Mouse (Mus musculus): ENCODE results near the gene Txk. TPM values are rescaled to one million over a fixed set of nuclear protein-coding genes. Genes with fewer than 3 reads are reported as not detected.

The Txk gene
- polyA plus RNA-seq, 1 experiment from 2014 or later, result 0.11 TPM

DNA sequence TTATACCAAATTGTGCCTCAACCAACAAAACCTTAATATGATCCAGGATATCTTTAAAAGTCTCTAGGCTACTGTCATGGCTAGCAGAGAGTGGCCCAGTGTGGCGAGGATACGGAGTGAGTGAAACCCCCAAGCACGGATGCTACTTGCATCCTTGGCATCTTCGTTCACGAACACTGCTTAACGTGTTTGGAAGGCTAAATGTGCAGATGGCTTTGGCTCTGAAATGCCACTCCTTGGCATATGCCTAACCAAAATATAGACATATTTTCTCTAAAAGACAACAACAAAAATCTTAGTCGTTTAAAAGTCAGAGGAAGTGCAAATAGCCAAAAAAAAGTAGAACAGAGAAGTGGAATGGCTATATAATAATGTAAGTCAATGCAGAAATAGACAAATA lies 63.0 kb downstream of the Txk start:
- peaks cover 3% of the 10 kb centered on the region; the same call in 1 of the 2 replicates for H3K9me3 ChIP-seq
- no peak overlapping the region for H3K27ac ChIP-seq
- no peaks in the 10 kb centered on the region for H3K4me1 ChIP-seq
- ATAC-seq (ENCODE audit: insufficient number of reproducible peaks, insufficient read depth, low FRiP score, low TSS enrichment, low read depth), result no peak
- H3K4me3 ChIP-seq, result no peak overlapping the region
- H3K4me2 ChIP-seq, result no peak overlapping the region
- 95% methylated on average over 7 of the region's 7 CpGs for WGBS
- no peak overlapping the region for H3K9ac ChIP-seq
- H3K36me3 ChIP-seq, result no peaks in the 10 kb centered on the region
- no peaks in the 10 kb centered on the region for H3K27me3 ChIP-seq

GRCm38 (mm10) chr5:72681451-72681850 lies 71.1 kb downstream of the Txk start:
- no peaks in the 10 kb centered on the region for H3K27me3 ChIP-seq
- no peak overlapping the region for H3K27ac ChIP-seq
- no peaks in the 10 kb centered on the region for H3K36me3 ChIP-seq
- WGBS, result 83% methylated on average over 6 of the region's 6 CpGs
- H3K9me3 ChIP-seq, result no peaks in the 10 kb centered on the region; the same call in 1 of the 2 replicates
- no peak overlapping the region for H3K9ac ChIP-seq
- no peak overlapping the region for H3K4me3 ChIP-seq
- ATAC-seq (ENCODE audit: insufficient number of reproducible peaks, insufficient read depth, low FRiP score, low TSS enrichment, low read depth), result no peak
- no peak overlapping the region for H3K4me2 ChIP-seq
- H3K4me1 ChIP-seq, result no peaks in the 10 kb centered on the region

- Histone ChIP-seq H3K27me3 (no peaks in the 10 kb centered on the region), H3K9me3 (no peaks in the 10 kb centered on the region), H3K36me3 (no peaks in the 10 kb centered on the region), H3K4me1 (no peaks in the 10 kb centered on the region), H3K9ac (no peak overlapping the region), H3K4me3 (no peak overlapping the region), H3K4me2 (no peak overlapping the region), H3K27ac (no peak overlapping the region)
- no peak for ATAC-seq (ENCODE audit: insufficient number of reproducible peaks, insufficient read depth, low FRiP score, low TSS enrichment, low read depth)
- 58% methylated on average over 9 of the region's 9 CpGs for WGBS
These were observed 77.5 kb downstream of the Txk start for GRCm38 (mm10) chr5:72674994-72675542.

GRCm38 (mm10) chr5:72671017-72671699 lies 81.4 kb downstream of the Txk start:
- 59% methylated on average over 8 of the region's 8 CpGs for WGBS
- Histone ChIP-seq H3K4me1 (no peaks in the 10 kb centered on the region), H3K4me3 (no peak overlapping the region), H3K4me2 (no peak overlapping the region), H3K9me3 (no peaks in the 10 kb centered on the region), H3K36me3 (no peaks in the 10 kb centered on the region), H3K9ac (no peak overlapping the region), H3K27me3 (no peaks in the 10 kb centered on the region), H3K27ac (no peak overlapping the region)
- no peak for ATAC-seq (ENCODE audit: insufficient number of reproducible peaks, insufficient read depth, low FRiP score, low TSS enrichment, low read depth)

DNA sequence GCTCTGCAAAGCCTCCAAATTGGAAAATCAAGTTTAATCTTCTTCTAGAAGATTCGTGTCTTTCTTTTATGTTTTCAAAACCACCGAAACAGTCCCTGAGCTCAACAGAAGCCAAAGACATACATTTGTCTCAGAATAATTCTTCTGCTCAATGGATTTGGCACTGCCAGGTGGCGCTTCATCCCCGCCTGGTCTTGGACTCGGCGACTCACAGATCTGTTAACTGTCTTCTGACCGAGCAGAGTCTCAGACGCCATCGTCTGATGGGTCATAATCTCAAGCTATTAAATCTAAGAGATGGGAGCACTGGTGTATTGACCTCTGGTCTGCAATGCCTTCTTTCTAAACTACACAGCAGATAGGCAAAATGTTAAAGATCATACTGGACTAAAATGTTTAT lies 84.2 kb downstream of the Txk start:
- H3K27ac ChIP-seq, result no peak overlapping the region
- H3K4me2 ChIP-seq, result no peak overlapping the region
- H3K36me3 ChIP-seq, result no peaks in the 10 kb centered on the region
- no peaks in the 10 kb centered on the region for H3K4me1 ChIP-seq
- no peaks in the 10 kb centered on the region for H3K9me3 ChIP-seq
- H3K9ac ChIP-seq, result no peak overlapping the region
- 88% methylated on average over 9 of the region's 9 CpGs for WGBS
- no peaks in the 10 kb centered on the region for H3K27me3 ChIP-seq
- no peak for ATAC-seq (ENCODE audit: insufficient number of reproducible peaks, insufficient read depth, low FRiP score, low TSS enrichment, low read depth)
- no peak overlapping the region for H3K4me3 ChIP-seq

DNA sequence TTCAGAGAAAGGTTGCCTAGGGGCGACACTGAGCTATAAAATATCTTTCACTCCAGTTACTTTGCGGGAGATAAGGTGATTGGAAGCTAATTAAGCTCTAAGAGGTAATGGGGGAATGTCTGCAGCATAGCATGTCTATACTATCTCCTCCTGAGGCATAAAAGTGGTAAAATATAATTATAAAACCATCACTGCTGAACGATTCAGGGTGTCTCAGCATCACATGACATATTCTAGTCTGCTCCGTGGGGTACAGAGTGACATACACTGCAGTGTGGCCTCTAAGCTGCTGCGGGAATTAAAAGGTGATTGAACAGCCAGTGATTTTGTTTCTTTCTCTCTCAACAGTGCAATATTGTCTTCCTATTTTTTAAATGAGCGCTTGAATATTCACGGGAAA lies 86.1 kb downstream of the Txk start:
- WGBS, result 73% methylated on average over 7 of the region's 7 CpGs
- Histone ChIP-seq H3K36me3 (no peaks in the 10 kb centered on the region), H3K27me3 (no peaks in the 10 kb centered on the region), H3K4me2 (no peak overlapping the region), H3K4me3 (no peak overlapping the region), H3K9ac (no peak overlapping the region), H3K9me3 (no peaks in the 10 kb centered on the region), H3K4me1 (no peaks in the 10 kb centered on the region), H3K27ac (no peak overlapping the region)
- ATAC-seq (ENCODE audit: insufficient number of reproducible peaks, insufficient read depth, low FRiP score, low TSS enrichment, low read depth), result no peak

- no peaks in the 10 kb centered on the region for H3K36me3 ChIP-seq
- H3K27me3 ChIP-seq, result no peaks in the 10 kb centered on the region
- ATAC-seq (ENCODE audit: insufficient number of reproducible peaks, insufficient read depth, low FRiP score, low TSS enrichment, low read depth), result no peak
- H3K27ac ChIP-seq, result no peak overlapping the region
- H3K4me3 ChIP-seq, result no peak overlapping the region
- H3K9ac ChIP-seq, result no peak overlapping the region
- no peak overlapping the region for H3K4me2 ChIP-seq
- no peaks in the 10 kb centered on the region for H3K4me1 ChIP-seq
- H3K9me3 ChIP-seq, result no peaks in the 10 kb centered on the region
- WGBS, result 17% methylated on average over 5 of the region's 5 CpGs
These were observed 87.3 kb downstream of the Txk start for GRCm38 (mm10) chr5:72665281-72665680.

DNA sequence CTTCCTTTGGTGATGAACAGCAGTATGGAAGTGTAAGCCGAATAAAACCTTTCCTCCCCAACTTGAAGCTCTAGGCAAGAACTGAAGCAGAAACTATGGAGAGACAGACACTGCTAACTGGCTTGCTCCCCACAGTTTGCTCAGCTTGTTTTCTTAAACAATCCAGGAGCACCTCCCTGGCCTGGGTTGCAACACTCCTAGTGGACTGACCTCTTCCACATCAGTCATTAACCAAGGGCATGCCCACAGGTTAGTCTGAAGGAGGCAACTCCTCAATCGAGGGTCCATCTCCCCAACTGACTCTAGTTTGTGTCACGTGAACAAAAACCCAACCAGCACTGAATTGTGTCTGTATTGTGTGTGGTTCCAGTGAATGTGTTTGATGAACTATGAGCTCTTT lies 87.7 kb downstream of the Txk start:
- no peaks in the 10 kb centered on the region for H3K9me3 ChIP-seq
- no peak for ATAC-seq (ENCODE audit: insufficient number of reproducible peaks, insufficient read depth, low FRiP score, low TSS enrichment, low read depth)
- no peak overlapping the region for H3K27ac ChIP-seq
- H3K4me3 ChIP-seq, result no peak overlapping the region
- no peak overlapping the region for H3K9ac ChIP-seq
- H3K36me3 ChIP-seq, result no peaks in the 10 kb centered on the region
- H3K27me3 ChIP-seq, result no peaks in the 10 kb centered on the region
- H3K4me2 ChIP-seq, result no peak overlapping the region
- WGBS, result 57% methylated on average over 3 of the region's 3 CpGs
- no peaks in the 10 kb centered on the region for H3K4me1 ChIP-seq

DNA sequence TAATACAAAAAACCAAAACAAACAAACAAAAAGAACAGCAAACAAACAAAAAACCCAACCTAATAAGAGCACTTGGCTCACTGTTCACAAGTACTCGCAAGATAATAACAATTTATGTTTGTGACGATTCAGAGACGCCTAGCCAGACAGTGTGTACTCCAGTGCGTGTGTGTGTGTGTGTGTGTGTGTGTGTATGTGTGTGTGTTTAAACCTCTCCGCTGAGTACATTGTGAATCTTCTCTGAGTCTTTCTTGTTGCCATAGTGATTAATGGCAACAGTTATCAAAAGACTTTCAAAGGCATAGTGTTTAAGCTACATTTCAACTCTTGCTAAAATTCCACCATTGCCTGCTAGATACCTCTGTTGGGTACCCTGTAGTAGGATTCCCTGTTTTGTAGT lies 88.5 kb downstream of the Txk start:
- H3K4me1 ChIP-seq, result no peaks in the 10 kb centered on the region
- no peak overlapping the region for H3K9ac ChIP-seq
- no peak overlapping the region for H3K4me2 ChIP-seq
- 87% methylated on average over 5 of the region's 5 CpGs for WGBS
- ATAC-seq (ENCODE audit: insufficient number of reproducible peaks, insufficient read depth, low FRiP score, low TSS enrichment, low read depth), result no peak
- no peak overlapping the region for H3K27ac ChIP-seq
- H3K9me3 ChIP-seq, result no peaks in the 10 kb centered on the region
- no peaks in the 10 kb centered on the region for H3K27me3 ChIP-seq
- no peak overlapping the region for H3K4me3 ChIP-seq
- no peaks in the 10 kb centered on the region for H3K36me3 ChIP-seq

DNA sequence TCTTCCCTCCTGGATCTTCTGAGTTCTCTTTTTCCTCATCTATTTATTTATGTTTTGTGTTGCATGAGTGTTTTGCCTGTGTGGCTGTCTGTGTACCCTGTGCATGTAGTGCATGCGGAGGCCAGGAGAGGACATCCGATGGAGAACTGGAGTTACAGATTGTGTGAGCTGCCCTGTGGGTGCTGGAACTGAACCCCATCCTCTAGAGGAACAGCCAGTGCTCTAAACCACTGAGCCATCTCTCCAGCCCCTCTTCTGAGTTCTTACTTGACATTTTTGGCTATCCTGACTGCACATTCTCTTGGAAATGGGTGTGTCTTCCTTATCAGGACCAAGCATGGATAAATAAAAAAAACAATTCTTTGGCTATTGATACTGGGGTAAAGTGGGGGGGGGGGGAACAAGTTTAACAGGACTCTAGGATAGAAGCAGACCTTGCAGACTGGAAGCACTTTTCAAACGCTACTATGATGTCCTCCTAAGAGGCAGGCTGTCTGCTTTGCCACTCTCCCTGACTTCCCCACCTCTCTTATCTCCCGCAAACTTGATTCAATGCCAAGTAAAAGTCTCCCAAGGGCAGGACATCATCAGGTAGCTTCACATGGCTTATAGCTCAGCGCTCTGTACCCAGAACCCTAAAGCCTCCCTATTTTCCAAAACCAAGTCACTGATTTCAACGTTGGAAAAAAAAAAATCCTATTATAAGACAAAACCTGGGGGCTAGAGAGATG lies 91.4 kb downstream of the Txk start:
- 82% methylated on average over 6 of the region's 6 CpGs for WGBS
- no peaks in the 10 kb centered on the region for H3K36me3 ChIP-seq
- 0 out of 2 replicates have a peak, but pooled peaks cover 4% of the 10 kb centered on the region for H3K4me1 ChIP-seq
- H3K4me2 ChIP-seq, result no peak overlapping the region
- no peak overlapping the region for H3K4me3 ChIP-seq
- ATAC-seq (ENCODE audit: insufficient number of reproducible peaks, insufficient read depth, low FRiP score, low TSS enrichment, low read depth), result no peak
- H3K27me3 ChIP-seq, result no peaks in the 10 kb centered on the region
- no peaks in the 10 kb centered on the region for H3K9me3 ChIP-seq
- H3K27ac ChIP-seq, result no peak overlapping the region
- no peak overlapping the region for H3K9ac ChIP-seq

DNA sequence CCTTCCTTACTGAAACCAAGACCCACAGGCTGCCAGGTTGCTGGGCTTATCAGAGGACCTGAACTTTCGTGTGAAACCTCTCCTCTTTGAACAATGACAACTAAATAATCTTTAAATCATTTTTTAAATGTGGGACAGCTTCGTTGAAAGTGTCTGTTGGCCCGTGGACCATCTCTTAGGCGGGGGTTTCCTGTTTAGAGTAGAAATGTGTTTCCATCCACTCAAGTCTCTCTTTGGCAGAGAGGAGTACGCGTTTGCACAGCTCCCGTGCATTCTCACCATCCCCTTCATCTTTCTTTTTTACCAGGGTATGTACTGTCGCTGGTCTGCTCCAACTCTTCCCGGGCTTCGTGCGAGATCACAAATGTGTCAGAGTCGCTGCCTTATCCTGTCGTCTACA lies 94.2 kb downstream of the Txk start:
- Histone ChIP-seq H3K27me3 (no peaks in the 10 kb centered on the region), H3K9me3 (no peaks in the 10 kb centered on the region), H3K4me1 (0 out of 2 replicates have a peak, but pooled peaks cover 5% of the 10 kb centered on the region), H3K4me3 (no peak overlapping the region), H3K4me2 (no peak overlapping the region), H3K36me3 (no peaks in the 10 kb centered on the region), H3K9ac (no peak overlapping the region), H3K27ac (no peak overlapping the region)
- 91% methylated on average over 13 of the region's 13 CpGs for WGBS
- ATAC-seq (ENCODE audit: insufficient number of reproducible peaks, insufficient read depth, low FRiP score, low TSS enrichment, low read depth), result no peak

DNA sequence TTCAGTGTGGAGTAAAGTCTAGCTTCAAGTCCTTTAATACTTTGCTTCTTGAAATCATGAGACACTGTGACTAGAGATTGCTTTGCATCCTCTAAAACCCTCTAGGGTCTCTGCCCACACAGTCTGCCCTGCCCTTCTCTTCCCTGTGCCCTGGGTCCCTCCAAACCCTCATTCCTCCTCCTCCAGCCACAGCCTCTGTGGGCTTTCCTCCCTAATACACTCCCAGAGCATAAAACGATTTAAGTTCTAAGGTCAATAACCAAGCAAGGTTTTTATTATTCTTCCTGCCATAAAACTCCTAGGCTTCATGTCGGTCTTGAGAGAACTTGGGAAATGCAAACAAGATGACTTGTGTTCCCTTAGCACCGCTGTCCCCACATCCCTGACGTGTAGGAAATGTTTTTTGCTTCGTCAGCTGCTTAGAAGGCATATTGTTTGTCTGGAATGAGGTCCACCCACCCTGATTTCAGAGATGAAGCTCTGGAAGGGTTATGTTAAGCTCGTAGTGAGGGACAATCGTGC lies 96.2 kb downstream of the Txk start:
- Histone ChIP-seq H3K4me2 (no peak overlapping the region), H3K9me3 (peaks cover 3% of the 10 kb centered on the region; the same call in 1 of the 2 replicates), H3K27ac (no peak overlapping the region), H3K27me3 (no peaks in the 10 kb centered on the region), H3K9ac (no peak overlapping the region), H3K4me1 (0 out of 2 replicates have a peak, but pooled peaks cover 5% of the 10 kb centered on the region), H3K36me3 (no peaks in the 10 kb centered on the region), H3K4me3 (no peak overlapping the region)
- no peak for ATAC-seq (ENCODE audit: insufficient number of reproducible peaks, insufficient read depth, low FRiP score, low TSS enrichment, low read depth)
- WGBS, result 48% methylated on average over 7 of the region's 7 CpGs

Measured in embryonic facial prominence, embryonic 13.5 days (tissue).